Mouse (Mus musculus) liver, embryonic 14.5 days (tissue): ENCODE results near the gene Xrn1.

Source experiments
- CTCF ChIP-seq: IDR thresholded peaks from 2 replicates; pipeline ENCODE4 v1.5.1; 2016; ENCODE audit warnings: antibody characterized with exemption, low read depth, control low read depth
- EP300 ChIP-seq: IDR thresholded peaks from 2 replicates; pipeline ENCODE4 v1.6.1; 2016; ENCODE audit warnings: antibody characterized with exemption, low read depth

DNA sequence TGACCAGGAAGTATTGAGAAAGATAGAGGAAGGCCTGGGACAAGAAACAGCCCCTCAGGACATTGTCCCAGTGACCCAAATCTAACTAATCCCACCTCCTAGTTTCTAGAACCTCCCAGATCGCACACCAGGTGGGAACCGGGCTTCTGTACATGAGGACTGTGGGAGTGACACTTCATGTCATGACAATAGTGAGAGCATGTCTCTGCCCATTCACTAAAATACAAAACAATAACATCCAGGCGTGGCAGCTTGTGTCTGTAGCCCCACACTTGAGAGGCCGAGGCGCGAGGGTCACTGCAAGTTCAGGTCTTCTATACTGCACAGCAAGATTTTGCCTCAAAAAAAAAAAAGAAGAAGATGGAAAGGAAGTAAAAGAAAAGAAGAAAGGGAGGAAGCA, 25.3 kb downstream of the Xrn1 start:
- TF ChIP-seq CTCF, result no peak
- TF ChIP-seq EP300, result no peak
